Mouse (Mus musculus): Measurements from ENCODE around the gene Macf1.

DNA sequence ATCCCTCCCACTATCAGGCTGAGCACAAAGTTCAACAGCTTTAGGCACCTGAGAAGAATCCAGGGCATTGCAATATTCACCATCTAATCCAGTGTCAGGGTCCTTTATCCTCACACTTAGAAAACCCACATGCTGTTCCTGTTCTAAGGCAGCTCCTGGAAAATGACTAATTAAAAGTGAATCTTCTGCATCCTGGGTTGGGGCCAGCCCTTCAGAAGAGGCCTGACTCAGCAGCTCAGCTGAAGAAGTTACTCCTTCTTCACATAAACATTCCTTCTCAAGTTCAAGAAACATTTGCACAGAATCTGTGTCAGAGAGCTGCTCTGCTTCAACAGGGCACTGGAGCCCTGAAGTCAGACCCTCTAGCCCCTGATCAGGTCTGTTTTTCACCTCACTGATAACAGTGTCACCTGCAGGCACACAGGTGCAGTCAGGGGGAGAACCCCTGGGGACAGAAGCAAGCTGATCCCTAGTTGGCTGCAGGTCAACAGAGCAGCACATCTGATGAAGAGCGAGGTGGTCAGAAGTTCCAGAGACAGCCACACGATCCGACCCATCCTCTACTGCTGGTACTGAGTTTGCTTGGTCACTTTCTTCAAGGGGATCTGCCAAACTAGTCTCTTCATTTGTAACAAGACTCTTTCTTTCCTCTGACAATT is 275.0 kb downstream of the Macf1 start:
- TF ChIP-seq CTCF (IDR thresholded peaks at IDR 0.05; ENCODE audit: extremely low read depth, insufficient read depth, low read length) (no peak), POLR2A (IDR thresholded peaks at IDR 0.05; ENCODE audit: extremely low read depth, insufficient read depth, low read length) (no peak)
